Mouse (Mus musculus): ENCODE results near the gene Nipal4. TPM values are rescaled to one million over a fixed set of nuclear protein-coding genes. Genes with fewer than 3 reads are reported as not detected.
A peak's percentile ranks its signal among the peaks of the same experiment; 100 is the strongest.

Gene Nipal4
- polyA plus RNA-seq, 1 experiment, result 8.4 TPM

DNA sequence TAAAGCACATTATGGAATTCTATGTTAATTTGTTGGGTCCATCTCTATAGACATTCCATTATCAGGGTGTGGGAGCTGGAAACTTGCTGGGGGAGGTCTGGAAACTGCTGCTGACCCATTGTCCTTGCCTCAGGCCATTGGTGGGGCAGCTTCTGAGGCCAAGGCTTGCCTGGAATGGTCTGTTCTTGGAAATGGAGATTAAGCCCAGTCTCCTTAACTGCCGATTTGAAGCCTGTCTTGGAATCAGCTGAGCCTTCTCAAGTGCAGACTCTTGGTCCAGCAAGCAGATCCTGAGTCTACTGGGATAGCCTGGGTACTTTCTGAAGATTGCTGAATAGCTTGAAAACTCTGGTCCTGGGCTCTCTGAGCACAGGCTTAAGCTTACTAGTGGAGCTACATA is 59.3 kb downstream of the Nipal4 start:
- Histone ChIP-seq H3K4me3 (replicated peaks; ENCODE audit: insufficient read depth, low read depth, low read length) (no peak overlapping the region), H3K27me3 (ENCODE audit: control insufficient read depth, insufficient read depth, low read length) (no peaks in the 10 kb centered on the region), H3K4me1 (ENCODE audit: control insufficient read depth, insufficient read depth, low read length) (peaks cover 15% of the 10 kb centered on the region), H3K27ac (ENCODE audit: insufficient read depth, low read length) (no peak overlapping the region)
- 97% methylated on average over 1 of the region's 1 CpGs for WGBS
- DNase-seq, result no peak
- TF ChIP-seq POLR2A (IDR thresholded peaks at IDR 0.05; ENCODE audit: borderline replicate concordance, insufficient read depth, low read length), result no peak
- TF ChIP-seq CTCF (IDR thresholded peaks at IDR 0.05; ENCODE audit: borderline replicate concordance, insufficient read depth, low read depth, low read length), result no peak

DNA sequence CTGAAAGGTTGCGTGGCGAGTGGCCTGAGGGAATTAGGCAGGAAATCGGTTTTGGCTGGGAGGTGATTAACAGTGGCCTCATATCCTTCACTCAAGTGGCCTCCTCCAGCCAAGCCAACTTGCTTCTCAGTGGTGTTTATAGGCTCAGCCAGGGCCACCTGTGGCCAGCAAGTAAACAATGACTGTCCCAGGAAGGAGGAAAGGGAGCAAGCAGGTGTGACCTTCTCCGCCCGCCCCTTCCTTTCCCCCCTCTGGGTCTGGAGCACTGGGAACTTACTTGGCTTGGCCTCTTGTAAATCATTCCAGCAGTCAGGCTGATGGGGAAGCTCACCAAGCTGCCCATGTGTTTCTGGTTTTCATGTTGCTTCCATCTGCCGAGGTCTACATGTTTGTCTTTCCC is 64.2 kb downstream of the Nipal4 start:
- H3K27ac ChIP-seq (ENCODE audit: insufficient read depth, low read length), result no peak overlapping the region
- H3K4me1 ChIP-seq (ENCODE audit: control insufficient read depth, insufficient read depth, low read length), result peaks cover 10% of the 10 kb centered on the region; the same call in 1 of the 2 replicates
- H3K27me3 ChIP-seq (ENCODE audit: control insufficient read depth, insufficient read depth, low read length), result no peaks in the 10 kb centered on the region
- no peak for TF ChIP-seq CTCF (IDR thresholded peaks at IDR 0.05; ENCODE audit: borderline replicate concordance, insufficient read depth, low read depth, low read length)
- no peak for TF ChIP-seq POLR2A (IDR thresholded peaks at IDR 0.05; ENCODE audit: borderline replicate concordance, insufficient read depth, low read length)
- 36% methylated on average over 6 of the region's 6 CpGs for WGBS
- no peak overlapping the region for H3K4me3 ChIP-seq (replicated peaks; ENCODE audit: insufficient read depth, low read depth, low read length)
- DNase-seq, result peak; percentile 68 to 83

Other genes with a start within 250 kb of the Nipal4 start
- gene Lsm11, start 221.6 kb downstream of the Nipal4 start, polyA plus RNA-seq (2012; rRNA removed), result 20.8 and 21.9 TPM in 2 replicates
- gene Thg1l, start 211.0 kb downstream of the Nipal4 start, polyA plus RNA-seq (2012; rRNA removed), result 6.7 and 6.8 TPM in 2 replicates
- gene Sox30, start 186.2 kb downstream of the Nipal4 start, polyA plus RNA-seq (2012; rRNA removed), result 0.05 and 0.11 TPM in 2 replicates
- 7.3 and 9.0 TPM in 2 replicates for gene Gm12166, start 114.2 kb downstream of the Nipal4 start, polyA plus RNA-seq (2012; rRNA removed)
- 9.8 and 11.4 TPM in 2 replicates for gene Adam19, start 110.5 kb downstream of the Nipal4 start, polyA plus RNA-seq (2012; rRNA removed)
- gene Fndc9, start 69.0 kb upstream of the Nipal4 start, polyA plus RNA-seq (2012; rRNA removed), result 0.39 and 0.52 TPM in 2 replicates
- 200 and 203 TPM in 2 replicates for gene Cyfip2, start 146.4 kb upstream of the Nipal4 start, polyA plus RNA-seq (2012; rRNA removed)
- 0.30 and 0.39 TPM in 2 replicates for gene Itk, start 223.0 kb upstream of the Nipal4 start, polyA plus RNA-seq (2012; rRNA removed)
- not detected in 2 replicates for gene Fam71b, start 230.1 kb upstream of the Nipal4 start, polyA plus RNA-seq (2012; rRNA removed)

All from cerebellum, adult 2 months (tissue).